Mouse (Mus musculus): ENCODE measurements at regions not wholly inside any gene's neighbourhood (a gene's known extent, or its start where the extent isn't known, plus 50 kb on each side); places are given as distances from the start of the nearest gene placed in this dataset.

GRCm38 (mm10) chrX:142606595-142607205 is 74.5 kb upstream of the Tmem164 start:
- H3K27me3 ChIP-seq (ENCODE audit: low read depth, poor library complexity, severe bottlenecking) = peaks cover 87% of the 10 kb centered on the region
- no peaks in the 10 kb centered on the region for H3K9me3 ChIP-seq (replicated peaks)
- no peaks in the 10 kb centered on the region for H3K4me1 ChIP-seq
- no peaks in the 10 kb centered on the region for H3K36me3 ChIP-seq
- no peak for DNase-seq (ENCODE audit: low spot score)
- no peak overlapping the region for H3K27ac ChIP-seq (replicated peaks)
- 87% methylated on average over 8 of the region's 8 CpGs for WGBS
- H3K4me3 ChIP-seq = no peak overlapping the region

GRCm38 (mm10) chrX:142616189-142616872 is 64.9 kb upstream of the Tmem164 start:
- DNase-seq (ENCODE audit: low spot score) = no peak
- 89% methylated on average over 11 of the region's 11 CpGs for WGBS

GRCm38 (mm10) chrX:142618389-142618788 is 62.8 kb upstream of the Tmem164 start:
- Histone ChIP-seq H3K27me3 (ENCODE audit: low read depth, poor library complexity, severe bottlenecking) (peaks cover 68% of the 10 kb centered on the region), H3K36me3 (no peaks in the 10 kb centered on the region), H3K27ac (replicated peaks) (no peak overlapping the region), H3K4me1 (no peaks in the 10 kb centered on the region), H3K4me3 (no peak overlapping the region), H3K9me3 (replicated peaks) (no peaks in the 10 kb centered on the region)
- DNase-seq (ENCODE audit: low spot score) = no peak
- WGBS = 71% methylated on average over 1 of the region's 1 CpGs

More at GRCm38 (mm10) chrX:142616189-142616872, 64.9 kb upstream of the Tmem164 start:
- Histone ChIP-seq H3K27ac (replicated peaks) (no peak overlapping the region), H3K36me3 (no peaks in the 10 kb centered on the region), H3K27me3 (ENCODE audit: low read depth, poor library complexity, severe bottlenecking) (peaks cover 71% of the 10 kb centered on the region), H3K4me3 (no peak overlapping the region), H3K4me1 (no peaks in the 10 kb centered on the region), H3K9me3 (replicated peaks) (no peaks in the 10 kb centered on the region)

GRCm38 (mm10) chrX:142623359-142623758 is 57.8 kb upstream of the Tmem164 start:
- 39% methylated on average over 2 of the region's 2 CpGs for WGBS
- no peaks in the 10 kb centered on the region for H3K36me3 ChIP-seq
- H3K9me3 ChIP-seq (replicated peaks) = no peaks in the 10 kb centered on the region
- no peaks in the 10 kb centered on the region for H3K4me1 ChIP-seq
- no peak overlapping the region for H3K4me3 ChIP-seq
- no peak for DNase-seq (ENCODE audit: low spot score)
- H3K27me3 ChIP-seq (ENCODE audit: low read depth, poor library complexity, severe bottlenecking) = peaks cover 89% of the 10 kb centered on the region
- no peak overlapping the region for H3K27ac ChIP-seq (replicated peaks)

GRCm38 (mm10) chrX:142623882-142624281 is 57.3 kb upstream of the Tmem164 start:
- no peak for DNase-seq (ENCODE audit: low spot score)
- no peak overlapping the region for H3K27ac ChIP-seq (replicated peaks)
- no peak overlapping the region for H3K4me3 ChIP-seq
- H3K36me3 ChIP-seq = no peaks in the 10 kb centered on the region
- peaks cover 89% of the 10 kb centered on the region for H3K27me3 ChIP-seq (ENCODE audit: low read depth, poor library complexity, severe bottlenecking)
- WGBS = 63% methylated on average over 2 of the region's 2 CpGs
- H3K4me1 ChIP-seq = no peaks in the 10 kb centered on the region
- H3K9me3 ChIP-seq (replicated peaks) = no peaks in the 10 kb centered on the region
